Mouse (Mus musculus) cerebellum, adult 2 months (tissue): ENCODE results near the gene Cplx3.

Source experiments
- CTCF ChIP-seq: fragments of 200-500 bp; IDR thresholded peaks from 2 replicates; pipeline ENCODE4 v1.5.1; 2011; ENCODE audit warnings: low read depth, mild to moderate bottlenecking, control low read depth, low read length, moderate library complexity, borderline replicate concordance; ENCODE audit not compliant: insufficient read depth
- POLR2A ChIP-seq: fragments of 200-500 bp; IDR thresholded peaks from 2 replicates; pipeline ENCODE4 v1.6.1; 2011; ENCODE audit warnings: low read length, control low read depth, borderline replicate concordance; ENCODE audit not compliant: insufficient read depth

GRCm38 (mm10) chr9:57598851-57599563, 7.1 kb downstream of the Cplx3 start:
- no peak for TF ChIP-seq CTCF
- TF ChIP-seq POLR2A = no peak
